Mouse (Mus musculus) lung, postnatal 0 days (tissue): Measurements from ENCODE around the gene Asic4.
A peak's percentile ranks its signal among the peaks of the same experiment; 100 is the strongest.

Source experiments
- CTCF ChIP-seq: IDR thresholded peaks from 2 replicates; pipeline ENCODE4 v1.5.1; 2016; ENCODE audit warnings: antibody characterized with exemption, mild to moderate bottlenecking
- EP300 ChIP-seq: IDR thresholded peaks from 2 replicates; pipeline ENCODE4 v1.6.1; 2016; ENCODE audit warnings: antibody characterized with exemption, mild to moderate bottlenecking, control low read depth

- no peak for TF ChIP-seq EP300
- peak; percentile 22 for TF ChIP-seq CTCF
Measured at GRCm38 (mm10) chr1:75505159-75505955, 55.1 kb downstream of the Asic4 start.
